Mouse (Mus musculus): Measurements from ENCODE around the gene Tmco5b. TPM values are rescaled to one million over a fixed set of nuclear protein-coding genes. Genes with fewer than 3 reads are reported as not detected.

The Tmco5b gene
- polyA plus RNA-seq (2015; fragmentation: Nextera tagmentation; extraction: Ambion mirVana), result not detected in 2 replicates

DNA sequence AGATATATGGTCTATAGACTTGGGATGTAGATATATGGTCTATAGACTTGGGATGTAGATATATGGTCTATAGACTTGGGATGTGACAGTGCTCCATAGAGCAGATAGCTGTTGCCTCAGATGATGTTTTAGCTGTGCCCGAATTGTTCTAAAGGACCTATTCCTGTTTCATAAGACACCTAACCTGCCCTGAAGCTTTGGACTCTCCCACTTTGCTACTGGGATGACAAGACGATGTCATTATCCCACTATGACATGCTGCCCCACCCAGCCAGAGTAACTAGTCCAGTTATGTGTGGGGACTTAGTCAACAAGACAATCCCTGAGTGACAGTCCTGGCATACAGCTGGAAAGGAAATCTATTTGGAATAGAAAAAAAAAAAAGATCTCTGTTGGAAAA lies at the start of gene Tmco5b:
Gene Tmco5b (plus strand): TSS at position 301 of the 400 bp plus-strand sequence.
- H3K9me3 ChIP-seq, result no peaks in the 10 kb centered on the region
- no peak within 1 kb of the TSS for H3K9ac ChIP-seq
- no peaks in the 10 kb centered on the region for H3K4me1 ChIP-seq
- H3K27me3 ChIP-seq, result no peaks in the 10 kb centered on the region
- ATAC-seq (ENCODE audit: insufficient number of reproducible peaks, insufficient read depth, low FRiP score, low TSS enrichment, low read depth), result no peak
- WGBS, result 87% methylated on average over 2 of the region's 2 CpGs
- H3K36me3 ChIP-seq, result no peaks in the 10 kb centered on the region
- no peak within 1 kb of the TSS for H3K4me3 ChIP-seq
- no peak within 1 kb of the TSS for H3K4me2 ChIP-seq
- no peak within 1 kb of the TSS for H3K27ac ChIP-seq

DNA sequence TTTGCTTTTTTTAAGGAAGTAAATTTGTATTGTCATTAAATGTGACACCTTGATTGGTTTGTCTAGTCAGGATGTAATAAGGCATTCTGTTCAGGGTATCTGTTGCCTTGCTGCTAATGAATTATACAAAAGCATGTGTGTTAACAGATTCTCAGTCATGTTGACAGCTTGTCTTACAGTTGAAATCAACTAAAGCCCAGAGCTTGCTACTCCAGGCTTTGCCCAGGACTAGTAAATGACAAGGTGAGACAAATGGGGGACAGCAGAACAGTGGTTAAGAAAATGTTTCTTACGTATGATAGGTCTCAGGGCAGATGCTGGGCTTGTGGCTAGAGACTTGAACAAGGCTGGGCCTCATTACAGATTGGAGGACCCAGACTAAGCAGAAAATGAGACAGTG lies 48.5 kb upstream of the Tmco5b start:
- Histone ChIP-seq H3K27me3 (peaks cover 3% of the 10 kb centered on the region; the same call in 1 of the 2 replicates), H3K4me2 (no peak overlapping the region), H3K4me1 (no peaks in the 10 kb centered on the region), H3K36me3 (no peaks in the 10 kb centered on the region), H3K9me3 (no peaks in the 10 kb centered on the region), H3K27ac (no peak overlapping the region), H3K9ac (no peak overlapping the region), H3K4me3 (no peak overlapping the region)
- no peak for ATAC-seq (ENCODE audit: insufficient number of reproducible peaks, insufficient read depth, low FRiP score, low TSS enrichment, low read depth)
- WGBS, result 70% methylated on average over 1 of the region's 1 CpGs

GRCm38 (mm10) chr2:113238871-113239270 lies 46.7 kb upstream of the Tmco5b start:
- 69% methylated on average over 5 of the region's 5 CpGs for WGBS
- no peaks in the 10 kb centered on the region for H3K36me3 ChIP-seq
- no peaks in the 10 kb centered on the region for H3K4me1 ChIP-seq
- no peak overlapping the region for H3K27ac ChIP-seq
- no peaks in the 10 kb centered on the region for H3K9me3 ChIP-seq
- H3K27me3 ChIP-seq, result peaks cover 3% of the 10 kb centered on the region; the same call in 1 of the 2 replicates
- no peak overlapping the region for H3K9ac ChIP-seq
- no peak overlapping the region for H3K4me3 ChIP-seq
- no peak for ATAC-seq (ENCODE audit: insufficient number of reproducible peaks, insufficient read depth, low FRiP score, low TSS enrichment, low read depth)
- no peak overlapping the region for H3K4me2 ChIP-seq

DNA sequence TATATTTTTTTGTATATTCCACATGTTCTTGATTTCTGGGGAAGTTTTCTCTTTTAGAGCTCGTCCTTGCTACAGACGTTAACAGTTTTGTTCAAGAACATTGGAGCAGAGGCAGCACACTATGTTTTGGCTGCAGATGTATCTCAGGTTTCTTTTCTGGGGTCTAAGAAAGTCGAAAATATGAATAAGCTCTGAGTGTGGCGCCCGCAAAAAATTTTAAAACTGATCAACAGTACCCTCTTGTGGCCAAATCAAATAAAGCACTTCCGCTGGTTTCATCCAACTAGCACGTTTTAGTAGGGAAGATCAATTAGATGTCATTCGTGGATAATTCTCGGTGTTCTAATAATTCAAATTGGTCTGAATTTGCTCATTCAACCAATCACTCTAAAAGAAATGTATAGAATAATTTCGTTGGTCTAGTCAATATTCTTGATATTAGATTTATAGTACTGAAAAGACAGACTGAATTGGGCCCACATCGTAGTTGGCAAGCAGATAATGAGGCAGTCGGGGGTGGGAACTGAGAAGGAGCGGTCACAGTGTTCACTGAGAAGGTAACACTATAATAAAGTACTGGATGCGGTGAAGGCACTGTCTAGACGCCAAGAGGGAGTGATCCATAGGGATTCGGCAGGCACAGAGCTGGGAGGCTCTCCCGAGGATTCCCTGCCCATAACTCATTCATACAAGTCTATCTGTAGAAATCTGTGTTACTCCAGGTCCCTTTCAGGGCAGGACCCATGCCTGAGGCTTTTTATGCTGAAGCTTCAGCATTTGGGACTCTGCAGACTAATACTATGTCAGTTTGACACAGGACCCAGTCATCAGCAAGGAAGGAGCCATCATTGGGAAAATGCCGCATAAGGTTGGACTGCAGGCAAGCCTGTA lies 17.1 kb downstream of the Tmco5b start:
- Histone ChIP-seq H3K36me3 (no peaks in the 10 kb centered on the region), H3K4me1 (no peaks in the 10 kb centered on the region), H3K4me2 (no peak overlapping the region), H3K4me3 (no peak overlapping the region), H3K27ac (no peak overlapping the region), H3K9me3 (no peaks in the 10 kb centered on the region), H3K9ac (no peak overlapping the region), H3K27me3 (peaks cover 16% of the 10 kb centered on the region)
- 35% methylated on average over 18 of the region's 18 CpGs for WGBS
- peak; percentile 52; the same call in 1 of the 2 replicates for ATAC-seq (ENCODE audit: insufficient number of reproducible peaks, insufficient read depth, low FRiP score, low TSS enrichment, low read depth)

- no peaks in the 10 kb centered on the region for H3K9me3 ChIP-seq
- H3K4me1 ChIP-seq, result no peaks in the 10 kb centered on the region
- no peak overlapping the region for H3K27ac ChIP-seq
- no peak overlapping the region for H3K9ac ChIP-seq
- no peak overlapping the region for H3K4me3 ChIP-seq
- 72% methylated on average over 4 of the region's 4 CpGs for WGBS
- peaks cover 16% of the 10 kb centered on the region for H3K27me3 ChIP-seq
- no peak overlapping the region for H3K4me2 ChIP-seq
- no peak for ATAC-seq (ENCODE audit: insufficient number of reproducible peaks, insufficient read depth, low FRiP score, low TSS enrichment, low read depth)
- H3K36me3 ChIP-seq, result no peaks in the 10 kb centered on the region
These were observed 17.7 kb downstream of the Tmco5b start for GRCm38 (mm10) chr2:113303240-113303538.

DNA sequence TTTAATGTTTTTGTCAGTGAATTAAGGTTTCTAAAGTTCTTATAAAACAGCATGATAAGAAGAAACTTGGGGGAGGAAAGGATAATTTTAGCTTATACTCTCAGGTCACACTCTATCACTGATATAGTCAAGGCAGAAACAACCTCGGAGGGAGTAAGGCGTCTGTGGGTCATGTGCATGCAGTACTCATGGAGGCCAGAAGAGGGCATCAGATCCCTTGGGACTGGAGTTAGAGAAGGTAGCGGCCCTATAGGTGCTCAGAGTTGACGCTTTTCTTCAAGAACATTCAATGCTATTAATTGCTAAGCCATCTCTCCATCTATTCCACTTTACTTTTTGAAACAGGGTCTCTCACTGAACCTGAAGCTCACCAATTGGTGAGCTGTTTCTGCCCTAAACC lies 19.8 kb downstream of the Tmco5b start:
- Histone ChIP-seq H3K9ac (no peak overlapping the region), H3K4me1 (no peaks in the 10 kb centered on the region), H3K27ac (no peak overlapping the region), H3K4me3 (no peak overlapping the region), H3K36me3 (no peaks in the 10 kb centered on the region), H3K9me3 (no peaks in the 10 kb centered on the region), H3K4me2 (no peak overlapping the region), H3K27me3 (peaks cover 16% of the 10 kb centered on the region)
- no peak for ATAC-seq (ENCODE audit: insufficient number of reproducible peaks, insufficient read depth, low FRiP score, low TSS enrichment, low read depth)
- WGBS, result 10% methylated on average over 4 of the region's 4 CpGs

DNA sequence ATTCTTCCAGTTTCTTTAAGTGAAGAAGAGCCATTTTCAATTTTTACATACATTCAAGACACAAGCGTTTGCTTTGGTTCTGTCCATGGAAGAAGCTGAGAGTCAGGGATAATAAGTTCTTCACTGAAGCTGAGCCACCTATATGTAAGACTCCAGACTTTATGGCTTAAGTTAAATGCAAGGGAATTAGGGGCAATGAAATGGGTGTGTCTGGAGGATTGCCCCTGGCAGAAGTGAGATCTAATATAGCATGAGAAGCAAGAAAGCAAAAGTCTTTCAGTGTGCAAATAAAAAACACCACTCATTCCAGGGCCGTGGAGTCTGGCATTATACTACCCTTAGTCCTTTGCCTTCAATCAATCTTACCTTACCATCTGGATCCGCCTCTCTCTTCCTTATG lies 25.7 kb downstream of the Tmco5b start:
- H3K27ac ChIP-seq, result no peak overlapping the region
- H3K9ac ChIP-seq, result no peak overlapping the region
- no peaks in the 10 kb centered on the region for H3K27me3 ChIP-seq
- no peaks in the 10 kb centered on the region for H3K9me3 ChIP-seq
- no peak overlapping the region for H3K4me2 ChIP-seq
- H3K4me3 ChIP-seq, result no peak overlapping the region
- H3K36me3 ChIP-seq, result no peaks in the 10 kb centered on the region
- no peak for ATAC-seq (ENCODE audit: insufficient number of reproducible peaks, insufficient read depth, low FRiP score, low TSS enrichment, low read depth)
- H3K4me1 ChIP-seq, result no peaks in the 10 kb centered on the region
- 75% methylated on average over 3 of the region's 3 CpGs for WGBS

GRCm38 (mm10) chr2:113323016-113323415 lies 37.5 kb downstream of the Tmco5b start:
- Histone ChIP-seq H3K27me3 (peaks cover 14% of the 10 kb centered on the region), H3K27ac (no peak overlapping the region), H3K9ac (no peak overlapping the region), H3K4me3 (no peak overlapping the region), H3K4me1 (peaks cover 8% of the 10 kb centered on the region), H3K9me3 (no peaks in the 10 kb centered on the region), H3K4me2 (no peak overlapping the region), H3K36me3 (no peaks in the 10 kb centered on the region)
- 27% methylated on average over 7 of the region's 7 CpGs for WGBS
- ATAC-seq (ENCODE audit: insufficient number of reproducible peaks, insufficient read depth, low FRiP score, low TSS enrichment, low read depth), result no peak

- Histone ChIP-seq H3K36me3 (no peaks in the 10 kb centered on the region), H3K4me2 (no peak overlapping the region), H3K9me3 (no peaks in the 10 kb centered on the region), H3K4me3 (no peak overlapping the region), H3K9ac (no peak overlapping the region), H3K4me1 (no peaks in the 10 kb centered on the region), H3K27me3 (peaks cover 4% of the 10 kb centered on the region), H3K27ac (no peak overlapping the region)
- WGBS, result 51% methylated on average over 9 of the region's 9 CpGs
- ATAC-seq (ENCODE audit: insufficient number of reproducible peaks, insufficient read depth, low FRiP score, low TSS enrichment, low read depth), result no peak
These were observed 48.4 kb downstream of the Tmco5b start for GRCm38 (mm10) chr2:113333799-113334541.

DNA sequence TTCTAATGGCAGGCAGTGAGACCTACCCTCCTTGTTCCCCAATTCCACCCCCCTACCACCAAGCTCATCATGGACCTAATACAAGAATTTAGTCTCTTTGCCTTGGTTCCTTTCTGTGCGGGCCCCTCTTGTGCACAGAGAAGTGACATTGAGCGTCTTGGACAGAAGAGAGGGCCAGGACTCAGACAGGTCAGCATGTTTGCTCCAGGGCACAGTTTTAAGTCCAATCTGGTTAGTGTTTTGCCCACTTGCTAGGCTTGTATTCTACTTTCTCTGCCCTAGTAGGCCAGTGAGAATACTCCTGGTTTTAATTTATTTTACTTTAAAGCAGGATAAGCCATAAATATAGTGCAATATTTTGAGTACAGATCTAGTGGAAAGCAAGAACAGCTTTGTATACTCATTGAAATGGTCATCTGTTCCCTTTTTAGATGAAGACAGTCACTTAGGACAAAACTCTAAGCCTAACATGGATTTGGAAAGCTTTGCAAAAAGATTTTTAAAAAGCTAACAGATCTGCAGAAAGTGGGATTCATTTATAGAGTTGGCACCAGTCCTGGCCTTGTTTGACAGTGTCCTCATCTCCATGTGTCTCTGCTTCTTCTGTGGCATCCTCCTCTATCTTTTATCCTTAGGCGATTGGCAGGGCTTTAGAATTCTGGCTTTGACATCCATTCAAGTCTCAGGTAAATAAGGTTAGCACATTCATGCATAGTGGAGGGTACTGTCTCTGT lies 50.2 kb downstream of the Tmco5b start:
- ATAC-seq (ENCODE audit: insufficient number of reproducible peaks, insufficient read depth, low FRiP score, low TSS enrichment, low read depth), result no peak
- Histone ChIP-seq H3K27me3 (no peaks in the 10 kb centered on the region), H3K9ac (no peak overlapping the region), H3K36me3 (no peaks in the 10 kb centered on the region), H3K4me2 (no peak overlapping the region), H3K4me1 (no peaks in the 10 kb centered on the region), H3K4me3 (no peak overlapping the region), H3K9me3 (no peaks in the 10 kb centered on the region), H3K27ac (no peak overlapping the region)
- 74% methylated on average over 3 of the region's 3 CpGs for WGBS

DNA sequence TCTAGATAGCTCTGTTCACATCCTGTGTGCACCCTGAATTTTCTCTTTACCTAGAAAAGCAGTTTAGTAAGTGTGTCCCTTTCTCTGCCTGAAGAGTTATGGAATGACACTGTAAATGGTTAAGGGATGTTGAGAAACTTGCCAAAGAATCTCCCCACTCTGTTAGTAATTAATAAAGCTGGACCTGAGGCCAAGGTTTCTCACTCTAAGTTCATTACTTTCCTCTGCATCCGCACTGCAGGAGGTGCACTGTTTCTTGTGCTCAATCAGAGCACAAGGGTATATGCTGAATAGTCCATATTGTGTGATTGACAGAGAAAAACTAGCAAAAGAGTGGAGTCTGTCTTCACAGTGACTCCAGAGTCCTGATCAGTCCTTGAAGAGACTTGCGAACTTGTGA lies 59.0 kb downstream of the Tmco5b start:
- ATAC-seq (ENCODE audit: insufficient number of reproducible peaks, insufficient read depth, low FRiP score, low TSS enrichment, low read depth), result no peak
- Histone ChIP-seq H3K36me3 (no peaks in the 10 kb centered on the region), H3K9me3 (no peaks in the 10 kb centered on the region), H3K9ac (no peak overlapping the region), H3K27ac (no peak overlapping the region), H3K4me2 (no peak overlapping the region), H3K4me1 (no peaks in the 10 kb centered on the region), H3K27me3 (no peaks in the 10 kb centered on the region), H3K4me3 (no peak overlapping the region)
- 86% methylated on average over 2 of the region's 2 CpGs for WGBS
